Mouse (Mus musculus): ENCODE measurements around the gene Sdhaf2. TPM values are rescaled to one million over a fixed set of nuclear protein-coding genes. Genes with fewer than 3 reads are reported as not detected.

Sdhaf2 gene
- 15.4 and 15.9 TPM in 2 replicates for polyA plus RNA-seq (2012; rRNA removed)

DNA sequence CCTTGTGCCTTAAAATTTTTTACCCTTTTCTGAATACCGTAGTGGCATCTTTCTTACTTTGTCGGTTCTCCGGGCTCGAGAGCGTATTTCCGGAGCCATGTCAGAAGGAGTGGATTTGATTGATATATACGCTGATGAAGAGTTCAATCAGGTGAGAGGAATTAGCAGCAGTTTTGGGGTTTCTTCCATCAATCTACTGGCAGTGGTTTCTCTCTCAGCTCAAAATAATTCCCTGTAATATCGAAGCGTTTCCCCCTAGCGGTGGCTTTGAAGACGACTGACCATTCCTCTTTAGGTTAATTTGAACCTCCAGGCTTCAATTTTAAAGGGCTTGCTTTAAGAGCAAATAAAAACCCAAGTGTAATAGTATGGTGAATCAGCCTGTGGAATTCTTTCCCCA lies at the start of gene Sdhaf2:
TSS of gene Sdhaf2 (minus strand) at position 233 of the 400 bp plus-strand sequence.

DNA sequence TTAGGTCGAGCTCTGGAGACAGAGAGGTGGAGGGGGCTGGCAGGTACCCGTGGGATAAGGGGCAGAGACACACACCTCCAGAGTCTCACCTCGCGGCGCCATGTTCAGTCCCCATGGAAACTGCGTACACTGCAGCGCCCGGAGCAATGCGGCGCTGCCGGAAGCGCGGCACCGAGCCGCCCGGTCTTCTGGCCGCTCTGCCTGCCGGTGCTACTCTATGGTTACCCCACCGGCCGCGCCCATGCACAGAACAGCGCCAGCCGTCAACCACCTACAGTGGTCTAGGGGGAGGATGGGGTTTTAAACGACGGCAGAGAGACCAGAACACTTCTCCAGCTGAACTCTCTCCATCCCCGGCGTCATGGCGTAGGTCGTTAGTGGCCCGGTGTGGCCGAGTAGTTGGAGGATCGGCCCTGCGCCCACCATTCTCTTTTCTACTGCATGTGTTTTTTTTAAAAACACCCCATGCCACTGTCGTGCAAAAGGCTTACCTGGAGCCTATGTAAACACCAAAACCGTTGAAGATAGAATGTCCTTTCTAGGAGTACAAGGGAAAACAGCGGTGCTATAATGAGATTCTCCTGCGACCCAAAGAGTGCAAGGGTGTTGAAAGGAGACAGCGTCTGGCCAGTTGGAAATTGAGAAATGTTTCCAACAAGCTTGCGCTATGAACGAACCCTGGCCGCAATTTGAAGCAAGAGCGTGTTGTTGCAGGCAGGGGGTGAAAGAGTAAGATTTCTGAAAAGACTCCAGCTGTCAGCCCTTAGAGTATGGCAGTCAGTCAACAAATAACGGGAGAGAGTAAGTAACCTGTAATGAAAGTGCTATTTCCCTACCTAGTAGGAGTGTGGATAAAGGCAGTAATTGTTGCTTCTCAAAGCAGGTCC lies 29.9 kb upstream of the Sdhaf2 start, which contains the start of gene Tmem216:
TSS of gene Tmem216 (minus strand) at position 615 of the 887 bp plus-strand sequence.

DNA sequence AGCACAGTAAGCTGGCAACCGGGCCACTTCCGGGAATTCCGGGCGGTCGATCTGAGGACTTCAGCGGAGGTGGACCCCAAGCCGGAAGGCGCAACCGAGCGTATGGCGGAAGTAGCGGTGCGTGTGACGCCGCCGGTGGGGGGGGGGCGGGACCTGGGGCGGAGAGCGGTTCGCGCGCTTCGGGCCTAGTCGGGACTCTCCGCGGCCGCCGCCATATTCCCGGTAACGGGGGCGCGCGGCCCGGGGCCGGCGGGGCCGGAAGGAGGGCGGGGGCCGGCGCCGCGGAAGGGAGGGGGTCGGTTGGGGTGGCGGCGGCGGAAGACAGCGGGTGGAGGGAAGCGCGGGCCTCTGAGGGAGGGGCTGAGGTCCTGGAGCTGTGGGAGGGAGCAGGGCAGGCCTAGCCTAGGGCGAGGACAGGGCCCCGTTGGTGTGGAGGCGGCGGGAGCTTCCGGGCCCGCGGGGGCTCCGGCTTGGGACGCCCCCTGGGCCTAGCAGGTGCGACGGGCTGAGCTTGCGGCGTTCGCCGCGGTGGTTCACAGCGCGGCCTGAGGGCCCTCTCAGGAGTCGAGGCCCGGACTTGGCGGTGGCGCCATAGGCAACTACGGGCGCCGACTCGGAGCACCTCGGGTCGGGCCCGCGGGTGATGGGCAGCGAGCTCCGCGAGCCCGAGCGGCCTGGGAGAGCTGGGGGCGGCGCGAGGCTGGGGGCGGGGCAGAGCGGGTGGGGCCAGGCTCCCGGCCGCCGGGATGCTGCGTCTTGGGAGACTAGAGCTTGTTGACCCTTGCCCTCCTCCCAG lies 638 bp downstream of the Sdhaf2 start, which contains the start of gene Cpsf7:
TSS of gene Cpsf7 (plus strand) at position 161 of the 796 bp plus-strand sequence.

DNA sequence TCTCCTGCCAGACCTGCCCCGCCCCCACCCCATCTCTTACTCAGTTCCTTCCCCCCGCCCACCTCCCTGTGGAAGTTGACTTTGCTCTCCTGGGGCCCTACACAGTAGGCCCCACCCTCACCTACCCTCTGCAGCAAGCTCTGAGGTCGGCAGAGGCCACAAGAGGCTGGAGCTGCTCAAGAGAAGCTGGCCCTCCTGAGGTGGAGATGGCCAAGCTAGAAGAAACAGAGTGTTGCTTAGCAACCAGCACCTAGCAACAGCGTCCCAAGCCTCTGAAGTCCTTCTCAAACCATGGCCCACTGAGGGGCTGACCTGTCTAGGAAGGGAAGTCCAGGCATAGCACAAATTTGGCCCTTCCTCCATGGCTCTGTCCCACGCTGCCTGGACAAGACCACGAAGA lies 43.2 kb downstream of the Sdhaf2 start, which contains the start of gene Ppp1r32:
TSS of gene Ppp1r32 (minus strand) at position 226 of the 400 bp plus-strand sequence.

DNA sequence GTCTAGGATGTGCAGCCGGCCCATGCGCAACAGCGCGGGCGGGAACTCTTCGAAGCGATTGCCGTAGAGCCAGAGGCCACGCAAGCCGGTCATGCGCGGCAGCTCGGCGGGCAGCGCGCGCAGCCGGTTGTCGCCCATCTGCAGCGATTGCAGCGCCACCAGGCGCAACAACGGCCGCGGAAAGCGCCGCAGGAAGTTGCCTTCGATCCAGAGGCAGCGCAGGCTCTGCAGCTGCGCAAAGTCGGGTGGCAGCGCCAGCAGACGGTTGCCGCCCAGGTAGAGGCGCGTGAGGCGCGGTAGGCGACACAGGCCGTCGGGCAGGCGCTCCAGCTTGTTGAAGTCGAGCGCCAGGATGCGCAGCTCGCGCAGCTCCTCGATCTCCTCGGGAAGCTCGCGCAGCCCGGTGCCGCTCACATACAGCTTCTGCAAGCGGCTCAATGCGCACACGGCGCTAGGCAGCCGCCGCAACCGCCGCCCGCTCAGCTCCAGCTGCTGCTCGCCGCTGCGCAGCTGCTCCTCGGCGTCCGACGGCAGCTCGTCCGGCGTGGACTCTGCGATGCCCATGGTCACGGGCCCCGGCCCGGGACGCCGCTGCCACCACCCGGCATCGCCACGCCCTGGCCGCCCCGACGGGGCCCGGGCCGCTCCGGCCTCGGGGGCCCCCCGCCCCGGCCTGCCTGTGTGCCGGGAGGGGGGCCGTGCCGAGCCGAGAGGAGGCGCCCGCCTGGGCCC lies 69.0 kb downstream of the Sdhaf2 start, which contains the start of gene Lrrc10b:
TSS of gene Lrrc10b (minus strand) at position 722 of the 732 bp plus-strand sequence.

Other genes with a start within 250 kb of the Sdhaf2 start
- 24.6 and 25.1 TPM in 2 replicates for gene Dagla, start 221.3 kb downstream of the Sdhaf2 start, polyA plus RNA-seq (2012; rRNA removed)
- gene Syt7, start 137.1 kb downstream of the Sdhaf2 start, polyA plus RNA-seq (2012; rRNA removed) = 25.4 and 29.9 TPM in 2 replicates
- 0.98 and 1.2 TPM in 2 replicates for gene Lrrc10b, start 68.7 kb downstream of the Sdhaf2 start, polyA plus RNA-seq (2012; rRNA removed)
- 0.29 and 0.40 TPM in 2 replicates for gene Ppp1r32, start 43.2 kb downstream of the Sdhaf2 start, polyA plus RNA-seq (2012; rRNA removed)
- 23.7 and 26.0 TPM in 2 replicates for gene Cpsf7, start 876 bp downstream of the Sdhaf2 start, polyA plus RNA-seq (2012; rRNA removed)
- gene Tmem216, start 30.1 kb upstream of the Sdhaf2 start, polyA plus RNA-seq (2012; rRNA removed) = 9.4 and 9.7 TPM in 2 replicates
- gene Cyb561a3, start 51.0 kb upstream of the Sdhaf2 start, polyA plus RNA-seq (2012; rRNA removed) = 39.9 and 52.5 TPM in 2 replicates
- 4.5 and 6.0 TPM in 2 replicates for gene Tmem138, start 51.2 kb upstream of the Sdhaf2 start, polyA plus RNA-seq (2012; rRNA removed)
- 72.4 and 75.5 TPM in 2 replicates for gene Ddb1, start 79.2 kb upstream of the Sdhaf2 start, polyA plus RNA-seq (2012; rRNA removed)
- gene Tkfc, start 79.5 kb upstream of the Sdhaf2 start, polyA plus RNA-seq (2012; rRNA removed) = 14.1 and 14.2 TPM in 2 replicates
- gene Vwce, start 108.1 kb upstream of the Sdhaf2 start, polyA plus RNA-seq (2012; rRNA removed) = 0.13 and 0.47 TPM in 2 replicates
- gene Pga5, start 151.9 kb upstream of the Sdhaf2 start, polyA plus RNA-seq (2012; rRNA removed) = not detected in 2 replicates
- gene Vps37c, start 162.6 kb upstream of the Sdhaf2 start, polyA plus RNA-seq (2012; rRNA removed) = 60.5 and 79.4 TPM in 2 replicates
- gene Cd5, start 212.9 kb upstream of the Sdhaf2 start, polyA plus RNA-seq (2012; rRNA removed) = 0.84 and 1.2 TPM in 2 replicates

Data from colon, adult 2 months (tissue).